Mouse (Mus musculus): ENCODE results near the gene Lhx4.

GRCm38 (mm10) chr1:155794855-155795254 is 43.4 kb upstream of the Lhx4 start:
- TF ChIP-seq CTCF (IDR thresholded peaks at IDR 0.05; ENCODE audit: low read depth, low read length): no peak
- TF ChIP-seq POLR2A (IDR thresholded peaks at IDR 0.05; ENCODE audit: borderline replicate concordance, low read depth, low read length): no peak

Data from bone marrow macrophage, adult 2 months (primary cell).